Mouse (Mus musculus): ENCODE data around the gene Kansl1. TPM values are rescaled to one million over a fixed set of nuclear protein-coding genes. Genes with fewer than 3 reads are reported as not detected.

Kansl1 gene
- total RNA-seq, 4 experiments from 2014 or later: 49.5 to 71.3 (median 64.1) TPM

GRCm38 (mm10) chr11:104305711-104306110 is 162.9 kb downstream of the Kansl1 start:
- no peak for DNase-seq

- no peak for DNase-seq
Observed at GRCm38 (mm10) chr11:104303088-104303960, 165.3 kb downstream of the Kansl1 start.

- no peak for DNase-seq
Observed at GRCm38 (mm10) chr11:104302628-104303027, 166.0 kb downstream of the Kansl1 start.

GRCm38 (mm10) chr11:104297671-104298070 is 171.0 kb downstream of the Kansl1 start:
- DNase-seq: no peak

- no peak for DNase-seq
Observed at GRCm38 (mm10) chr11:104295656-104296055, 173.0 kb downstream of the Kansl1 start.

- DNase-seq: no peak
Observed at GRCm38 (mm10) chr11:104295145-104295544, 173.5 kb downstream of the Kansl1 start.

- DNase-seq: no peak
Observed at GRCm38 (mm10) chr11:104293241-104293640, 175.4 kb downstream of the Kansl1 start.

GRCm38 (mm10) chr11:104292443-104293220 is 176.0 kb downstream of the Kansl1 start:
- DNase-seq: no peak

GRCm38 (mm10) chr11:104289199-104290031 is 179.2 kb downstream of the Kansl1 start:
- no peak for DNase-seq

- DNase-seq: no peak
Observed at GRCm38 (mm10) chr11:104288835-104289198, 179.8 kb downstream of the Kansl1 start.

- no peak for DNase-seq
Observed at GRCm38 (mm10) chr11:104287113-104287512, 181.5 kb downstream of the Kansl1 start.

Small RNAs within 50 kb of the gene (microRNA-seq; reads per million reads assigned to microRNA genes)
- gene Gm47315: 0 reads per million in 2 experiments

Other genes starting within 250 kb of the Kansl1 start
- gene Mapt, start 237.5 kb downstream of the Kansl1 start, total RNA-seq (2022): 100 to 1,000 TPM; 154 to 281 (median 182) TPM
- gene Cdc27, start 81.8 kb upstream of the Kansl1 start, total RNA-seq (2022): 10 to 100 TPM; 50.9 to 86.8 (median 73.9) TPM
- gene Myl4, start 81.8 kb upstream of the Kansl1 start, total RNA-seq (2022): 1 to 10 TPM; 1.6 to 3.8 (median 2.6) TPM
- gene Itgb3, start 139.1 kb upstream of the Kansl1 start, total RNA-seq (2022): 10 to 100 TPM in 1 of 4 experiments, 1 to 10 TPM in 3; 6.2 to 11.5 (median 7.9) TPM
- under 1 TPM; 0.03 TPM for gene Gm11639, start 216.8 kb upstream of the Kansl1 start, total RNA-seq (2022)